Mouse (Mus musculus): ENCODE measurements around the gene Slc9a8. TPM values are rescaled to one million over a fixed set of nuclear protein-coding genes. Genes with fewer than 3 reads are reported as not detected.
A peak's percentile ranks its signal among the peaks of the same experiment; 100 is the strongest.

Gene Slc9a8
- polyA plus RNA-seq, 1 experiment, result 49.6 TPM

- DNase-seq (ENCODE audit: extremely low spot score in 1 of 2, low spot score in 1 of 2), result no peak
Observed at GRCm38 (mm10) chr2:167476762-167477161, 55.2 kb downstream of the Slc9a8 start.

DNA sequence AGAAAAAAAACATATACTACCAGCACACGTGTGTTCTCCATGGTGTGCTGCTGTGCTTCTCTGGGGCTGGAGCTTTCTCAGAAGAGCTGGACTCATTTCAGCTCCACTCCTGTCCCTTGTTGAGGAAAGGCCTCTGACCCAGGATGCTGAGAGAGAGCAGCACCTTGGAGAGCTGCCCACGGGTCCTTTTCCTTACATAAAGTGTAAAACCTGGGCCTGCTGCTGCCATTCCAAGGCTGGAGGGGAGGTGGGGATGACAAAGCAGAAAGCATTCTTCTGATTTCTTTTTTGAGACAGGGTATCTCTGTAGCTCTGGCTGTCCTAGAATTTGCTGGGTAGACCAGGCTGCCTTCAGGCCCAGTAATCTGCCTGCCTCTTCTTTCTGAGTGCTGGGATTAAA lies 56.6 kb downstream of the Slc9a8 start:
- no peak for DNase-seq (ENCODE audit: extremely low spot score in 1 of 2, low spot score in 1 of 2)

DNA sequence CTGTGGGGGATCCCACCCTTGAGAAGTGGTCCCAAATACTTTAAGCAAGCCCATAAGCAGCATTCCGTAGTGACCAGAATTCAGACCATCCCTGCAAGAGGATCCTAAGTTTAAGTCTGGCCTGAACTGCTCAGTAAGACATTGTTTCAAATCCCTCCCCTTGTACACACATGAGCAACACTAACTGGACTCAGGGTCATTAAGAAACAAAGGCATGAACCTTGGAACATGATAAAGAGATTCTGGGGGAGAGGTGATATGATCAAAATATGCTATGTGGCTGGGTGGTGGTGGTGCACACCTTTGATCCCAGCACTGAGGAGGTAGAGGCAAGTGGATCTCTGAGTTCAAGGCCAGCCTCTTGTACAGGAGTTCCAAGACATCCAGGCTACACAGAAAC lies 58.0 kb downstream of the Slc9a8 start:
- no peak for DNase-seq (ENCODE audit: extremely low spot score in 1 of 2, low spot score in 1 of 2)

DNA sequence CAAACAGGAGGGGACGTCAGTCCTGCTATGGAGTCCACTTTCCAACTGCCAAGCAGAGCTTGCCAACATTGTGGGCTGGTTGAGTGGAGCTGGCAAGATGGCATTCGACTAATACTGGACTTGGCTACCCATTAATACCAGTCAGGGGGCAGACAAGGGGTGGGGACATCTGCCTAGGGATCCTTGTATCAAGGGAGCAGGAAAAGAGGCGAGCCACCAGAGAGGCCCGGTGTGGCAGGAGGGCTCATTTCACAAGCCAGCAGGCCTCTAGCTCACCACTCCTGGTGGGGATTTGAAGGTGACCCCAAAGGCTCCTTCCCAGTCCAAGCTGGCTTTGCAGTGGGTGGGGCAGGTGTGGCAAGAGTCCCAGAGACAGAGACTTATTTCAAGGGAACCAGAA lies 61.2 kb downstream of the Slc9a8 start:
- no peak for DNase-seq (ENCODE audit: extremely low spot score in 1 of 2, low spot score in 1 of 2)

DNA sequence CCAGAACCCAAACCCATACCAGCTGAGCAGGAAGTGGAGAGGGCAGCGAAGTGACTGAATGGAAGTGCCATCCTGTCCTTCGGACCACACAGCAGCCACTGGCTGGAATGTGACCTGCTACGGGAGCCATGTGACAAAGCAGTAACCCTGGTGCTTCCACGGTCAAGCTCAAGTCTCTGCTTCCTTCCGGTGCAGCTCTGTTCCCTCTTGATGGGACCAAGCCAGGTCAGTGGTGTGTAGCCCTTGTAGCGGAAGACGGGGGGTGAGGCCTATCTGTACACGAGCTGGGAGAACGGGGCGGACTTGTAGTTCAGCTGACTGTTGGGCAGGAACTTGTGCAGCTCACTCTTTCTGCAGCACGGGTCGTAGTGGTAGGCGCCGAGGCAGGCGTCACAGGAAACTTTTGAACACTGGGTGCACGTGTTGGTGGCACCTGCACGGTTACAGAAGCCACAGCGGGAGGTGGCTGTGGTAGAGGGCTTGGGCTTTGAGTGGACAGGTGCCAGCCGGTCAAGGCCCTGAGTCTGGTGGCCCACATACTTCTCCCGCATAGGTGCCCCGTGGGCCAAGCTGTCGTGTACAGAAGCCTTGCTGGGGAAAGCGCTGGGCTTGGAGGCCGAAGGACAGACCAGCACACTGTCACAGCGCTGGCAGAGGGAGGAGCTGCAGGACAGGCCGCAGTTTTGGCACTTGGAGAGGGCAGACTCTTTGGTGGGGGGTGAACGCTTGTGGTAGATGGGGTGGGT lies 61.7 kb downstream of the Slc9a8 start:
- DNase-seq (ENCODE audit: extremely low spot score in 1 of 2, low spot score in 1 of 2), result no peak

DNA sequence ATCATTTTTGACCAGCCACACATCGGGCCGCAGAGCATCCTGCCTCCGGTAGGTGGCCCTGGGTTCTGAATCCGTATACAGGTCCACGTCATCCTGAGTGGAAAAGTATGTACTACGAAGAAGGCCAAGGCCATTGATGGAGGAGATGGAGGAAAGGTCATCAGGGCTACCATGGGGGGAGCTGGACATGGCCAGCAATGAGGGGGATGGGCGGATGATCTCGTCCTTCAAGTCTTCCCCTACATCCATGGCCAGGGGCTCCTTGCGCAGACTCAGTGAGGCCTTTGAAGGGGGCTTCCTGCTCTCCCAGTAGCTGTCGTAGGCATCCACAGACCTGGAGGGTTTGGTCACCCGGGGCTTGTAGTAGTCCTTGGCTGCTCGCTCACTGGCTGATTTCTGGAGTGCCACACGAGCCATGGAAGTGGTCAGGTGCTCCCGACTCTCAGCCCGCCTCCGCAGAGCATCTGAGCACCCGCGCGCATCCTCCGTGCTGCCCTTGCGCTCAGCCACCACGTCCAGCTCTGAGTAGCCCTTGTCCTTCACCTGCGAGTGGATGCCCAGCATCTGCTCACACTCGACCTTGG lies 62.4 kb downstream of the Slc9a8 start:
- DNase-seq (ENCODE audit: extremely low spot score in 1 of 2, low spot score in 1 of 2), result no peak

GRCm38 (mm10) chr2:167484932-167485331 lies 63.4 kb downstream of the Slc9a8 start:
- DNase-seq (ENCODE audit: extremely low spot score in 1 of 2, low spot score in 1 of 2), result no peak

DNA sequence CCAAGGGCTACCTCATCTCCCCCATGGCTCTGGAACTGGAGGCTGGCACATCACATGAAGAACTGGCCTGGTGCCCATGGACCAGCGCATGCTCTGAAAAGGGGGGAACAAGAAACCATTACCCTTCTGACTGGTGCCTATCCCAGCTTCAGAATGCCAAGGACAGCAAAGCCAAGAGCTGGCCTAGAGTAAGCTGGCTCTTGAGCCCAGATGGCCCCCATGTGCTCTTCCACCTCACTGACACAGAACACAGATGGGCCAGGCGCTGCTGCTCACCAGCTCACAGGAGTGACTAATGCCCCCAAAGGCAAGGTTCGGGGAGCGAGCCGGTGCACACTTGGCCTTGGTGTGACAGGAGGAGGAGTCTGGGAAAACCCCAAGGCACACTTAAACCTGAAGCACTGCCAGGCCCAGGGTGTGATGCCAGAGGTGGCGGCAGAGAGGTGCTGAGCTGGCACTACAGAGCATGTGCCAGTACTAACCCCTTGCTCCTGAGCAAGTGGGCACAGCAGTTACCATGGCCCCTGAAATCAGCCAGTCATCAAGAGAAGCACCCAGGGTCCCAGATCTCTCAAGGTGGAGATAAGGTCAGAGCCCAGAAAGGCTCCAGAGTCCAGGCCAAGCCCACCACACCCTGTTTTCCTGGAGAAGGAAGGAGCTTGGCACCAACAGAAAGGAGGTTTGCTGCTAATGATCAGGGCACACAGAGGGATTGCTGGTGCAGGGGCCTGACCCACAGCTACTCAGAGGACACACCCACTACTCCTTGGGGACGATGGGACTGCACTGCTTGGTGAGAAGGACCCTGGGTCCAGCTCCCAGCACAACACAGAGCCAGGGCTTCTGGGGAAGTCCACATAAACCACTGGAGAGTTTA lies 64.2 kb downstream of the Slc9a8 start:
- DNase-seq (ENCODE audit: extremely low spot score in 1 of 2, low spot score in 1 of 2), result peak in 1 of 2 experiments; percentile 39

- DNase-seq (ENCODE audit: extremely low spot score in 1 of 2, low spot score in 1 of 2), result peak in 1 of 2 experiments; percentile 35
Observed at GRCm38 (mm10) chr2:167486573-167486972, 65.1 kb downstream of the Slc9a8 start.

DNA sequence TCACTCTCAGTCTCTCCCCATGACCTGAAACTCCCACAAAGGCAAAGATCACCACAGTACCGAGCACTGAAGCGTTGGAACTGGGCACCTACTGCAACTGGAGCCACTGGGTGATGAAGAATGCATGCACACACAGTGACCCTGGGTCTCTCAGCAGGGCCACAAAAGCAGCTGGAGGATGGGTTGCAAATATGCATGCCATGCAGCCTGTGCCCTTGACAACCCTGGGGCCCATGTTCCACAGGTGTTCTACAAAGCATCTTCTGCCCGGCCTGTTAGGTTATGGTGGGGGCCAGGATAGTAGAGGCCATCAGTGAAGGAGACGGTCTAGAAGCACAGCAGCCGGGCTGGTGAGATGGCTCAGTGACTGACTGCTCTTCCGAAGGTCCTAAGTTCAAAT lies 66.0 kb downstream of the Slc9a8 start:
- DNase-seq (ENCODE audit: extremely low spot score in 1 of 2, low spot score in 1 of 2), result no peak

- DNase-seq (ENCODE audit: extremely low spot score in 1 of 2, low spot score in 1 of 2), result no peak
Observed at GRCm38 (mm10) chr2:167487994-167488393, 66.5 kb downstream of the Slc9a8 start.

DNA sequence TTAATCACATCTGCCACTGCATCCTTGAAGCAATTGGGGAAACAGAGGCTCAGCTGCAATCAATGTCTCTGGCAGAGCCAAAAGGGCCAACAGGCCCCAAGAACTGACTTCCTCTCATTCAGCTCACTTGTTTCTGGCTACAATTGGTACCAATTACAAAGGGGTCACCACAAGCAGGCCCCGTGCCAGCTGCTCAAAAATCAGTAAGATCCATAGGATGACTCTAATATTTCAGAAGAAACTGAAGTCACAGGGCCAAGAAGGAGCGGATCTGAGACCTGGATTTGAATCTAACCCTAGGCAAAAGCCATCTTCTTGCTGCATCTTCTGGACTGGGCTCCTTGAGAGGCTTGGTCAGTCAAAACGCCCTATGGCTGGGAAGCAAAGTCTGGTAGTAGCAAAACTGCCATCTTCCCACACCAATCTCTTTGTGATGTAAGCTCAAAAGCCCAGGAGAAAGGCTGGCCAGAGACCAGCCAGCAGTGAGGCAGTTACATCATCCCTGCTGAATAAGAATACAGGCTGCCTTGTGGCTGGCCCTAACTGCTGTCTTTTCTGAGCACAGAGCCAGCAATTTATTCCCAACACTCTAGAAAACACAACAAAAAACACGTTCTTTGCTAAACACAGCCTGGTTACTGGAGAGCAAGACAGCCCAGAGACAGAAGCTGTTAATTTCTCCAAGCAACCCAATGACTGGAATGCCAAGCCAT lies 69.5 kb downstream of the Slc9a8 start:
- DNase-seq (ENCODE audit: extremely low spot score in 1 of 2, low spot score in 1 of 2), result peak; percentile 72 to 76

GRCm38 (mm10) chr2:167491757-167492708 lies 70.5 kb downstream of the Slc9a8 start, which contains the start of gene Rnf114:
Rnf114 (plus strand) TSS chr2:167492645.
- peak in 1 of 2 experiments; percentile 32 for DNase-seq (ENCODE audit: extremely low spot score in 1 of 2, low spot score in 1 of 2)

GRCm38 (mm10) chr2:167492713-167493636 lies 71.5 kb downstream of the Slc9a8 start, which contains the start of gene Spata2:
Spata2 (minus strand) TSS chr2:167492887.
- DNase-seq (ENCODE audit: extremely low spot score in 1 of 2, low spot score in 1 of 2), result peak; percentile 86 to 95

DNA sequence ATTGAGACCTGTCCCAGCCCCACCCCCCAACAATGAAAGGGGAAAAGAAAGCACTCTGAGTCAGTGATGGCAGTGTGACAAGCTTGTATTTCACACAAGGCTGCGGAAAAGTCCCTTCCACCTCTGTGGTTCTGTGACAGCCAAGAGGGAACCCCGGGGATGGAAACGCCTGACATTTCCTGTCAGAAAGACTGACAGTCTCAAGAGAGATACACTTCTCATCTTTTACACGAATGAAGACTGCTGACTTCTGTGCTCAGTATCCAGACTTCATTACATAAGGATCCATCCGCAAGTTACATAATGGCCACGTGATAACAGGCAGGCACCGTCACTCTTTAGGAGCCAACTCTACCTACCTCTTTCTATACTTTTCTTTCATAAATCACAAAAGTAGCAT lies 74.9 kb downstream of the Slc9a8 start:
- peak in 1 of 2 experiments; percentile 74 for DNase-seq (ENCODE audit: extremely low spot score in 1 of 2, low spot score in 1 of 2)

- no peak for DNase-seq (ENCODE audit: extremely low spot score in 1 of 2, low spot score in 1 of 2)
Observed at GRCm38 (mm10) chr2:167497272-167497671, 75.8 kb downstream of the Slc9a8 start.

DNA sequence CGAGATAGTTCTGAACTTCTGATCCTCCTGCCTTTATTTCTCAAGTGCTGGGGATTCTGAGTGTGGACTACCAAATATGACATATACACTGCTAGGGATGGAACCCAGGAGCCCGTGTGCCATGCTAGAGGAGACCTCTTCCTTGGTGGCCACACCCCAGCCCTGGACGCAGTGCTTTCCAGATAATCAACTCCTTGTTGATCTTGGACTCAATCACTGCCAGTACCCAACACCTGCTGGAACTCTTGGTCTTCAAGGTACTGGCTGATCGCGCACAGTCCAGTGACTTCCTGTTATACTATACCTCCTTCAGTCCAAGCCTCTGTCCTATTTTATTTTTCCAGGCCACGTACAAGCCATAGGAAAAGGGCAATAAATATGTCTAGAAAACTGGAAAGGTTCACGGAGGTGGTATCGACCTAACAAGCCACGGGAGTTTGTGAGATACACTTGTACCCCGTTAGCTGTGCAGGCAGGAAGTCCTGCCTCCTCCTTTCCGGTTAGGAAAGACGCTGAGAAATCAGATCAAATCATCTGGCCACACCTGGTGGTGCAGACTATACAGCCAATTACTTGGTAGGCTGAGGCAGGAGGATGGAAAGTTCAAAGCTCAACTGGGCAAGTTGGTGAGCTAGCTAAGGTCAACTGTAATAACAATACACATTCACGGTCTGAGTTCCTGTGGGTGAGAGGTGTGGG lies 81.2 kb downstream of the Slc9a8 start:
- DNase-seq (ENCODE audit: extremely low spot score in 1 of 2, low spot score in 1 of 2), result no peak
